Mouse (Mus musculus) erythroblast, embryonic 14.5 days (primary cell): ENCODE measurements around the gene Frmd4b. TPM values are rescaled to one million over a fixed set of nuclear protein-coding genes. Genes with fewer than 3 reads are reported as not detected.
A peak's percentile ranks its signal among the peaks of the same experiment; 100 is the strongest.

Source experiments
- H3K27me3 ChIP-seq: 2 replicates; pipeline ENCODE4 v1.6.1; 2012; ENCODE audit warnings: inconsistent platforms; ENCODE audit not compliant: control insufficient read depth
- H3K36me3 ChIP-seq: 2 replicates; pipeline ENCODE4 v1.6.1; 2012; ENCODE audit warnings: mild to moderate bottlenecking, inconsistent platforms; ENCODE audit not compliant: control insufficient read depth
- H3K4me1 ChIP-seq: 2 replicates; pipeline ENCODE4 v1.6.1; 2012; ENCODE audit warnings: inconsistent platforms; ENCODE audit not compliant: control insufficient read depth
- H3K4me3 ChIP-seq: replicated peaks from 2 replicates; pipeline ENCODE3; 2012; ENCODE audit warnings: moderate library complexity, mild to moderate bottlenecking, inconsistent platforms
- H3K9me3 ChIP-seq: 2 replicates; pipeline ENCODE4 v1.6.1; 2012; ENCODE audit warnings: low read length, inconsistent platforms, mixed read lengths; ENCODE audit not compliant: control insufficient read depth
- GATA1 ChIP-seq: IDR thresholded peaks from 2 replicates; pipeline ENCODE4 v1.6.1; 2012; ENCODE audit warnings: low read length, inconsistent platforms, mixed read lengths
- TAL1 ChIP-seq: IDR thresholded peaks from 3 replicates; pipeline ENCODE4 v1.6.1; 2012; ENCODE audit warnings: low read length, inconsistent platforms, mixed read lengths
- polyA plus RNA-seq: library from polyadenylated mRNA; stranded (reverse); fragments of >175 nt; gene quantifications from 2 replicates; pipeline ENCODE4 v1.2.3, GENCODE M21; 2012

The Frmd4b gene
- polyA plus RNA-seq, 1 experiment: not detected

DNA sequence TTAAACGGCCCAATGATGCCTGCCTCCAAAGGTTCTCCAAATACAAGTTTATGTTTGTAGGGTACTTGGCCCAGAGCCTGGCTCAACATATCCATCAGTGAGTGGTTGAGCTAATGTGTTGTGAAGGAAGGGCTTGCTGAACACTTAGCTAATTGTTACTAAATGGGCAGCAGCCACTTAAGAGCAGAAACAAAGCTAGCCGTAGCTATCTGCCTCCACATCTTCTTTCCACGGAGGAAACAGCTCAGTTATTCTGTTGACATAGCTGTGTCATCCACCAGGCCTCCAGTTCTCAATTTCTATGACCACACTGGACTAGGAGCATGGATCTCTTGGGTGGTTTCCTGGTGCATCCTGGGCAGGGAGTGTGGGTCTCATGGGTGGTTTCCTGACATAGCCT, 302.0 kb downstream of the Frmd4b start:
- TF ChIP-seq TAL1 (no peak), GATA1 (no peak)
- Histone ChIP-seq H3K36me3 (no peaks in the 10 kb centered on the region; the same call in 1 of the 2 replicates), H3K4me1 (peaks cover 12% of the 10 kb centered on the region), H3K27me3 (peaks cover 19% of the 10 kb centered on the region), H3K4me3 (no peak overlapping the region), H3K9me3 (no peaks in the 10 kb centered on the region)

DNA sequence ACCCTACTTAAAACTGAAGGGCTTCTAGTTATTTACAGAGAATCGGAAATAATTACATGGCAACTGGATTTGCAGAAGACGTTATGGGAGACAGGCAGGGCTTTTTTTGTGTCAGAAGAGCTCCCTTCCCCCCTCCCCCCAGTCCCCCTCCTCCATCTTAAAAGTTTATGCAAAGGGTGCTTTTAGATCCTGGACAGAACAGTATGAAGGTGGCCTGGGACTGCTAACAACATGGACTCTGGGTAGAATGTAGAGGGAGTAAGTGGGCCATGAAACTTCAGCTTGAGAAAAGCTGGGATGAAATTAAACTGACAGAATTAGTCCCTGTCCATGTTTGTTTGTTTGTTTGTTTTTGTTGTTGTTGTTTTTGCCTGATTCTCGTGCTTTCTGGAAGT, 304.8 kb downstream of the Frmd4b start:
- Histone ChIP-seq H3K36me3 (no peaks in the 10 kb centered on the region; the same call in 1 of the 2 replicates), H3K4me1 (peaks cover 12% of the 10 kb centered on the region), H3K27me3 (peaks cover 19% of the 10 kb centered on the region), H3K4me3 (no peak overlapping the region), H3K9me3 (no peaks in the 10 kb centered on the region)
- TF ChIP-seq TAL1 (no peak), GATA1 (no peak)

DNA sequence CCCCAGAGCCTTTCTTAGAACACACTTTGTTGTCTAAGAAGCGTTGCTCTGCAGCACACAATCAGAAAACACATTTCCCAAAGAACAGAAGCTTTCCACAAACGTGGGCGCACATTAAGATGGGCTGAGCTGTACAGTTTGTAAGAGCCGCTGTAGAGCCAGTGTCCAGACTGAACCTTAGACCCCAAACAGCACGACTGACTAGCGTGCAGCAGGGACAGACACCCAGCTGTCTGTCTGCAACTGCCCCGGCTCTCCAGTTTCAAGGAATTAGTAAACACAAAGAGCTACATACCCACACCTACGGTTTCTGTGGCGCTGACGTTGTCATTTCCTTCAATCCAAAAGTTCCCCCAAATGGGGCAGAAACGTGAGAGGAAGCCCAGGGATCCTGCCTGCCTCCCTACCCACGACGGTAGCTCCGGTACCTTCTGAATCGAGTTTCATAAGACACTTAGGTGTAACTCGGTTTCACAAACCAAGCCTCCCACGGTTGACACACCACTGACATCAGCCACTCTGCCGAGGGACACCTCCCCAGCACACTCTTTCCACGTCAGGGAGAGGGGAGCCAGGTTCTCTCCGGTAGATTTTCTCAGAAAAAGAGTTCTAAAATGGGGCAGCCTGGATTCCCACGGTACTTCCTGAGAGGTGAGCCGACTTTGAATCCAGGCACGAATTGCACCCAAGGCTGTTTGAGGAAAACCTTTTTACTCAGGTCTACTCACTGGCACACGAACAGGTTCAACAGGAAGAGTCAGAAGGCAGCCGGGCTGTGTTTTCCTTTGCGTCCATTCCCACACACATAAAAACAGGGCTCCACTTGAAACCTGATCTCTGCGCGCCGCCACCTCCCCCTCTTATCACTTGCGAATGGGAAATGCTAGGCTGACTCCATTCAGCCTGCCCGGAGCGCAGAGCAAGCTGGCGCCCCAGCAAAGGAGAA, 305.5 kb downstream of the Frmd4b start:
- no peaks in the 10 kb centered on the region; the same call in 1 of the 2 replicates for H3K36me3 ChIP-seq

DNA sequence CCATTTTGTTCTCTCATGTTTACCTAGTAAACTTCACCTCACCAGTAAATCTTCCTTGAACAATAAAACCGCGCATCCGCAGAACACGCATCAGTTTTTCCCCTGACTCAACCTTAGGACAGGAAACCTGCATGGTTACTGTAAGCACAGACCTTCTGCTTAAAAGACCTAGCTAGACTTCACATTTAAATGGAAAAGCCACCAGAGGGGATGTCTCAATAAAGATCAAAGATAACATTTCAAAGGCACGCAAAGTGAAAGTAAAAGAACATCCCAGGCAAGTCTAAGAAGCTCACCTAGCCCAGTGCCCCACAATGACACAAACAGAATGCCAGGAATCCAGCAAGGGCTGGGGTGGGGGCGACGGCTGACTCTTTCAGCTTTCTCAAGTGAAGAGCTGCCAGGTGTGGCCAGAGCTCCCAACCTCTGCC, 306.4 kb downstream of the Frmd4b start:
- H3K36me3 ChIP-seq: peaks cover 2% of the 10 kb centered on the region; the same call in 1 of the 2 replicates
- H3K9me3 ChIP-seq: no peaks in the 10 kb centered on the region
- TF ChIP-seq GATA1 (no peak), TAL1 (no peak)
- peaks cover 19% of the 10 kb centered on the region for H3K27me3 ChIP-seq
- H3K4me3 ChIP-seq: peak overlapping the region; percentile 45
- peaks cover 12% of the 10 kb centered on the region for H3K4me1 ChIP-seq

More for the DNA sequence above, 305.5 kb downstream of the Frmd4b start:
- H3K9me3 ChIP-seq: no peaks in the 10 kb centered on the region
- H3K4me3 ChIP-seq: peak overlapping the region; percentile 45
- no peak for TF ChIP-seq GATA1
- TF ChIP-seq TAL1: no peak
- H3K27me3 ChIP-seq: peaks cover 19% of the 10 kb centered on the region
- H3K4me1 ChIP-seq: peaks cover 12% of the 10 kb centered on the region

DNA sequence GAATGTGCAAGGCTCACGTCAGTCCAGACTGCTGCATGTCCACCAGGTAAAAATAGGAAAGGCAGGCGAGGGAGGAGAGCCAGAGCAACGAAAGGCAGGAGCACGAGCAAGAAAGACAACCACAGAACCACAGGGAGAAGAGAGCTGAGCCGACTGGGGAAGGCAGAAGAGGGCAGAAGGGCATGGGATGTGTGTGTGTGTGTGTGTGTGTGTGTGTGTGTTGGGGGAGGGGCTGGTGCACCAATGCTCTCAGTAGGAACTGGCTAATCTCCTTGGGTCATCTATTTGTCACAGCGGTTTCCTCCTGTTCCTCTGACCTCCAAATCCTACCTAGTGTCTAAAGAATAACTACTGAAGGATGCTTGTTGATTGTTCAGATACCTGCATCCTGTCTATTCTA, 308.2 kb downstream of the Frmd4b start:
- Histone ChIP-seq H3K9me3 (no peaks in the 10 kb centered on the region), H3K4me3 (no peak overlapping the region), H3K36me3 (peaks cover 2% of the 10 kb centered on the region; the same call in 1 of the 2 replicates), H3K4me1 (peaks cover 12% of the 10 kb centered on the region), H3K27me3 (peaks cover 19% of the 10 kb centered on the region)
- TF ChIP-seq TAL1 (no peak), GATA1 (no peak)

DNA sequence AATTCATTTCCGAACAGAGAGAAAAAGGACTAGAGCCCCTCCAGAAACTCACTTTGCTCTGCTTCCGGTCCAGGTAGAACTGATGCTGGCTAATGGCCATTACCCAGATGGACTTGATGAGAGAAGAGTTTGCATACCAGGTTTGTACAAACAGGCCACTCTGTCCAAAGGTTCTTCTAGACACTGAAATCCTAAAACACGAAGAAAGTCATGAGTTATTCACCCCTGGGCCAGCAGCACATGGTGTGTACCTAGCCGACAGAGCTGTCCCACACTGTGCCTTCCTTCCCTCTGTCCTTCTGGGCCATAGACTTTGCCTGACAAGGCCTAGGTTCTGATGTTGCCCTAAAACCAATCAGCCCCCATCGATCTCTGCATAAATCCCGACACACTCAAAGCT, 308.8 kb downstream of the Frmd4b start:
- H3K9me3 ChIP-seq: no peaks in the 10 kb centered on the region
- H3K36me3 ChIP-seq: peaks cover 4% of the 10 kb centered on the region; the same call in 1 of the 2 replicates
- TF ChIP-seq TAL1 (no peak), GATA1 (no peak)
- H3K27me3 ChIP-seq: peaks cover 19% of the 10 kb centered on the region
- H3K4me1 ChIP-seq: peaks cover 12% of the 10 kb centered on the region
- H3K4me3 ChIP-seq: no peak overlapping the region

DNA sequence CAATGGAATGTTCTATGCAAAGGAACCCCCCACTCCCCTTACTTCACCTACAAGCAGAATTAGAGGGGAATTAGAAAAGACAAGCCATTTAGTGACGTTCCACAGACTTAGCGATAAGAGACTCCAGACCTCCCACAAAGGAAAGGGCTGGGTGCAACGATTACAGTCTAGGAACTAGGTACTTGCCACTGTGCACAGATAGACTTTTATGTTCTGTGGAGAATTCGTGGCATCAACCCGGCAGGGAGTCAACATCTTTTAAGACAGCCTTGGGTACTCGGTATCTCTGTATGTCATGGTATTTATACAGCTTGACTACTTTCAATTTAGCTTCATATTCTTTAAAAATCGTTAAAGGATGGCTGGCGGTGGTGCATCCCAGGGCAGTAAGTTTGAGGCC, 310.1 kb downstream of the Frmd4b start:
- TF ChIP-seq GATA1 (no peak), TAL1 (no peak)
- no peak overlapping the region for H3K4me3 ChIP-seq
- H3K4me1 ChIP-seq: peaks cover 11% of the 10 kb centered on the region
- H3K9me3 ChIP-seq: no peaks in the 10 kb centered on the region
- H3K27me3 ChIP-seq: peaks cover 12% of the 10 kb centered on the region
- H3K36me3 ChIP-seq: peaks cover 4% of the 10 kb centered on the region; the same call in 1 of the 2 replicates

DNA sequence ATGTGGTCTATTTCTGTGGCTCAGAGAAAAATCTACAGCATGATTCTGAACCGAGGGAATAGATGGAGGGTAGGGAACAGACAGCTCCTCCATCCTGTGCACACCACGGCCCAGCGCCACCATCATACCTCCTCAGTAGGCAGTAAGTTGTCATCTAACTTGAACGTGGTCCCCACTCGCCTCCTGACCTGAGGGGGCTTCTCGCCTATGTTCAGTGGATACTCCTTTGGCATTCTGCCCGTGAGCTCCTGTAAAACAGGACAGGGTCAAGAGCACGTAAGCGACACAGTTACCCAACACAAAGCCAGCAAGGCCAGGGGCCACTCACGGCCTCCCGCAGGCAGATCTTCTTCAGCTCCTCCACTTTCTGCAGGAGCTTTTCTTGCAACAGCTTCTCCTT, 311.0 kb downstream of the Frmd4b start:
- Histone ChIP-seq H3K4me3 (no peak overlapping the region), H3K36me3 (peaks cover 4% of the 10 kb centered on the region; the same call in 1 of the 2 replicates), H3K4me1 (peaks cover 2% of the 10 kb centered on the region), H3K27me3 (peaks cover 3% of the 10 kb centered on the region), H3K9me3 (no peaks in the 10 kb centered on the region)
- TF ChIP-seq TAL1: no peak
- TF ChIP-seq GATA1: no peak

DNA sequence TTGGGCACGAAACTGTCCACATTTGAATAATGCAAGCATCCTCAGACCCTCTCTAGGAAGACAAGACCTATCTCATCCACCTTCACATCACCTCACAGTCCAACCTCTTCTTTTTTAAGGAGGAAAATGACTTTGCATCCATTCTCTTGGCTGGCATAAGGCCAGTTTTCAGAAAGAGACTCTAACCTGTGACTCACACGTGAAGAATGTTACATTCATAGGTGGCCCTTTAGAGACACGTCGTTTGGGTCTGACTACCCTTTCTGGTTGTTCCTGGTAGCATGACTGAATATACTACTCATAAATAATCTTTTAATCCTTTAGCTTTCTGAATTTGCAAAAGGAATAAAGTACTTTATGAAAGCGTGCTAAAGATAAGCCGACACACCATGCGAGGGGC, 311.9 kb downstream of the Frmd4b start:
- Histone ChIP-seq H3K4me1 (no peaks in the 10 kb centered on the region), H3K4me3 (no peak overlapping the region), H3K36me3 (peaks cover 4% of the 10 kb centered on the region; the same call in 1 of the 2 replicates), H3K9me3 (no peaks in the 10 kb centered on the region), H3K27me3 (no peaks in the 10 kb centered on the region)
- TF ChIP-seq GATA1: no peak
- TF ChIP-seq TAL1: no peak
